Mouse (Mus musculus) intestine, postnatal 0 days (tissue): ENCODE data around the gene Gm27029. TPM values are rescaled to one million over a fixed set of nuclear protein-coding genes. Genes with fewer than 3 reads are reported as not detected.
"Not testable (repeated sequence)": the region's sequence is repeated elsewhere in the genome, so short reads cannot be mapped to it uniquely, and the experiment has no call there.

ENCODE experiments used
- ATAC-seq: fragments of 200-750 bp; cut with Nextera tagmentation; 2 replicates; pipeline ENCODE4 v1.8.0; 2017; ENCODE audit warnings: mild to moderate bottlenecking, moderate TSS enrichment, moderate library complexity
- H3K27ac ChIP-seq: fragments of 300-500 bp; sonication (generic); 2 replicates; pipeline ENCODE4 v1.5.1; 2014; ENCODE audit warnings: mild to moderate bottlenecking, low read depth, low read length, moderate library complexity
- H3K27me3 ChIP-seq: fragments of 300-500 bp; sonication (generic); replicated peaks from 2 replicates; pipeline ENCODE4 v1.6.1; 2014; ENCODE audit warnings: low read length, mixed read lengths; ENCODE audit not compliant: control insufficient read depth, insufficient read depth
- H3K36me3 ChIP-seq: fragments of 300-500 bp; sonication (generic); 2 replicates; pipeline ENCODE4 v1.6.1; 2014; ENCODE audit warnings: mild to moderate bottlenecking, moderate library complexity; ENCODE audit not compliant: control insufficient read depth, insufficient read depth
- H3K4me1 ChIP-seq: fragments of 300-500 bp; sonication (generic); replicated peaks from 2 replicates; pipeline ENCODE4 v1.6.1; 2014; ENCODE audit warnings: antibody characterized with exemption, low read length, mixed read lengths; ENCODE audit not compliant: control insufficient read depth, insufficient read depth
- H3K4me2 ChIP-seq: fragments of 300-500 bp; sonication (generic); replicated peaks from 2 replicates; pipeline ENCODE4 v1.6.1; 2014; ENCODE audit warnings: low read depth, mild to moderate bottlenecking, moderate library complexity
- H3K4me3 ChIP-seq: fragments of 300-500 bp; sonication (generic); 2 replicates; pipeline ENCODE4 v1.5.1; 2014; ENCODE audit warnings: low read depth, low read length
- H3K9ac ChIP-seq: fragments of 300-500 bp; sonication (generic); 2 replicates; pipeline ENCODE4 v1.6.1; 2014; ENCODE audit warnings: mild to moderate bottlenecking, low read depth, low read length
- H3K9me3 ChIP-seq: fragments of 300-500 bp; sonication (generic); 2 replicates; pipeline ENCODE4 v1.6.1; 2016; ENCODE audit warnings: mixed run types; ENCODE audit not compliant: control insufficient read depth
- CTCF ChIP-seq: sonication (generic); IDR thresholded peaks from 2 replicates; pipeline ENCODE4 v1.5.1; 2016; ENCODE audit warnings: low read depth, mild to moderate bottlenecking, control low read depth, antibody characterized with exemption, moderate library complexity
- WGBS: fragments of 180-500 bp; shearing (Covaris S2); extraction: QIAGEN DNeasy Blood & Tissue Kit; methylation state at CpG from one replicate; pipeline ENCODE4 v1.1.7; 2014; 5-methylcytosine and 5-hydroxymethylcytosine counted together
- polyA plus RNA-seq: library from polyadenylated mRNA; unstranded; fragments of >200 nt; fragmentation: Nextera tagmentation; extraction: Ambion mirVana; gene quantifications from 2 replicates; pipeline ENCODE4 v1.2.1, GENCODE M21; 2015

Gene Gm27029
- polyA plus RNA-seq, 1 experiment from 2014 or later, result 2.2 TPM

- Histone ChIP-seq H3K9me3 (no peaks in the 10 kb centered on the region), H3K27ac (no peak overlapping the region), H3K4me3 (no peak overlapping the region), H3K4me2 (peak overlapping the region; percentile 99), H3K9ac (no peak overlapping the region), H3K36me3 (no peaks in the 10 kb centered on the region), H3K4me1 (0 out of 2 replicates have a peak, but pooled peaks cover 6% of the 10 kb centered on the region), H3K27me3 (no peaks in the 10 kb centered on the region)
- TF ChIP-seq CTCF, result no peak
- no peak for ATAC-seq
- WGBS, result 60% methylated on average over 4 of the region's 4 CpGs
Observed at GRCm38 (mm10) chr11:101469155-101469554, 44.6 kb upstream of the Gm27029 start.

GRCm38 (mm10) chr11:101468731-101469130 is 44.1 kb upstream of the Gm27029 start:
- peak overlapping the region; percentile 76 for H3K4me3 ChIP-seq
- H3K4me1 ChIP-seq, result 0 out of 2 replicates have a peak, but pooled peaks cover 7% of the 10 kb centered on the region
- H3K36me3 ChIP-seq, result no peaks in the 10 kb centered on the region
- WGBS, result 7% methylated on average over 13 of the region's 13 CpGs
- peak overlapping the region; percentile 99 for H3K4me2 ChIP-seq
- peak overlapping the region; percentile 68; the same call in 1 of the 2 replicates for H3K9ac ChIP-seq
- no peak for ATAC-seq
- H3K9me3 ChIP-seq, result no peaks in the 10 kb centered on the region
- no peaks in the 10 kb centered on the region for H3K27me3 ChIP-seq
- TF ChIP-seq CTCF, result no peak
- peak overlapping the region; percentile 68; the same call in 1 of the 2 replicates for H3K27ac ChIP-seq

- Histone ChIP-seq H3K4me3 (peak overlapping the region; percentile 76), H3K36me3 (no peaks in the 10 kb centered on the region), H3K9ac (peak overlapping the region; percentile 68), H3K27me3 (no peaks in the 10 kb centered on the region), H3K4me1 (0 out of 2 replicates have a peak, but pooled peaks cover 7% of the 10 kb centered on the region), H3K27ac (peak overlapping the region; percentile 68), H3K9me3 (no peaks in the 10 kb centered on the region), H3K4me2 (peak overlapping the region; percentile 99)
- no peak for TF ChIP-seq CTCF
- no peak; the same call in 1 of the 2 replicates for ATAC-seq
- 2% methylated on average over 28 of the region's 31 CpGs for WGBS
Observed at GRCm38 (mm10) chr11:101468263-101468688, 43.7 kb upstream of the Gm27029 start.

- WGBS, result under 1% methylated on average over 46 of the region's 54 CpGs
- H3K4me1 ChIP-seq, result 0 out of 2 replicates have a peak, but pooled peaks cover 7% of the 10 kb centered on the region
- peak overlapping the region; percentile 68 for H3K27ac ChIP-seq
- TF ChIP-seq CTCF, result peak; percentile 82
- peak overlapping the region; percentile 68 for H3K9ac ChIP-seq
- peak overlapping the region; percentile 76 for H3K4me3 ChIP-seq
- H3K36me3 ChIP-seq, result peaks cover 1% of the 10 kb centered on the region; the same call in 1 of the 2 replicates
- H3K4me2 ChIP-seq, result peak overlapping the region; percentile 99
- peak; percentile 58 for ATAC-seq
- H3K27me3 ChIP-seq, result no peaks in the 10 kb centered on the region
- H3K9me3 ChIP-seq, result no peaks in the 10 kb centered on the region
Observed at GRCm38 (mm10) chr11:101467477-101468262, 43.1 kb upstream of the Gm27029 start.

- not testable (repeated sequence) for H3K4me1 ChIP-seq, H3K36me3 ChIP-seq, H3K9ac ChIP-seq, H3K27me3 ChIP-seq, ATAC-seq, H3K27ac ChIP-seq, H3K9me3 ChIP-seq
- H3K4me3 ChIP-seq, result peak overlapping the region; percentile 82; the same call in 1 of the 2 replicates
- WGBS, result 58% methylated on average over 5 of the region's 5 CpGs
- peak overlapping the region; percentile 94 for H3K4me2 ChIP-seq
Observed at GRCm38 (mm10) chr11:101466552-101466950, 42.0 kb upstream of the Gm27029 start.

- under 1% methylated on average over 57 of the region's 60 CpGs for WGBS
- peak within 1 kb of the TSS; percentile 82 for H3K4me3 ChIP-seq
Observed at GRCm38 (mm10) chr11:101465869-101466551, 41.4 kb upstream of the Gm27029 start, which contains the start of gene Vat1. Gene Vat1 (minus strand): TSS chr11:101466230.

More at GRCm38 (mm10) chr11:101465869-101466551, 41.4 kb upstream of the Gm27029 start, which contains the start of gene Vat1:
- Histone ChIP-seq H3K27ac (peak within 1 kb of the TSS; percentile 93), H3K9ac (peak within 1 kb of the TSS; percentile 71), H3K4me1 (0 out of 2 replicates have a peak, but pooled peaks cover 7% of the 10 kb centered on the region), H3K4me2 (peak within 1 kb of the TSS; percentile 94), H3K9me3 (no peaks in the 10 kb centered on the region), H3K27me3 (no peaks in the 10 kb centered on the region), H3K36me3 (peaks cover 15% of the 10 kb centered on the region)
- TF ChIP-seq CTCF, result peak; percentile 11; the same call in 1 of the 2 replicates
- ATAC-seq, result peak; percentile 25; the same call in 1 of the 2 replicates
